Mouse (Mus musculus): ENCODE measurements around the gene Prickle3.
"Not testable (repeated sequence)": the region's sequence is repeated elsewhere in the genome, so short reads cannot be mapped to it uniquely, and the experiment has no call there.

The Prickle3 gene

GRCm38 (mm10) chrX:7672739-7673138 is 15.7 kb downstream of the Prickle3 start:
- no peak for DNase-seq

- DNase-seq, result peak in 1 of 2 experiments; percentile 38
Observed at GRCm38 (mm10) chrX:7673578-7674281, 16.7 kb downstream of the Prickle3 start.

- DNase-seq, result peak in 1 of 2 experiments; percentile 26
Observed at GRCm38 (mm10) chrX:7674284-7675000, 17.4 kb downstream of the Prickle3 start.

- DNase-seq, result no peak
Observed at GRCm38 (mm10) chrX:7675001-7675380, 17.9 kb downstream of the Prickle3 start.

DNA sequence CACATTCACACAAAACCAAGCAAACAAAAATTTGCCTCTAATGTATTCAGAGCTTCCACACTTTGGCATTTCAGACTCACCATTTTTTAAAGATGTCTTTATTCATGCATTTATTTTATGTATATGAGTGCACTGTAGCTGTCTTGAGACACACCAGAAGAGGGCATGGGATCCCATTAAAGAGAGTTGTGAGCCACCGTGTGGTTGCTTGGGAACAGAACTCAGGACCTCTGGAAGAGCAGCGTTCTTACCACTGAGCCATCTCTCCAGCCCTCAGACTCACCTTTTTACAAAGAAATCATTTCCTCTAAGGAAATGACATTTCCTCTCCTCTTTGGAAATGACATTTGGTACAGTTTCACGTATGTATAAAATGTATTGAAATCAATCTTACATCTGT is 21.9 kb downstream of the Prickle3 start:
- DNase-seq, result no peak

GRCm38 (mm10) chrX:7679405-7680056 is 22.5 kb downstream of the Prickle3 start:
- DNase-seq, result peak; percentile 74 to 77

GRCm38 (mm10) chrX:7680057-7680412 is 23.0 kb downstream of the Prickle3 start:
- no peak for DNase-seq

DNA sequence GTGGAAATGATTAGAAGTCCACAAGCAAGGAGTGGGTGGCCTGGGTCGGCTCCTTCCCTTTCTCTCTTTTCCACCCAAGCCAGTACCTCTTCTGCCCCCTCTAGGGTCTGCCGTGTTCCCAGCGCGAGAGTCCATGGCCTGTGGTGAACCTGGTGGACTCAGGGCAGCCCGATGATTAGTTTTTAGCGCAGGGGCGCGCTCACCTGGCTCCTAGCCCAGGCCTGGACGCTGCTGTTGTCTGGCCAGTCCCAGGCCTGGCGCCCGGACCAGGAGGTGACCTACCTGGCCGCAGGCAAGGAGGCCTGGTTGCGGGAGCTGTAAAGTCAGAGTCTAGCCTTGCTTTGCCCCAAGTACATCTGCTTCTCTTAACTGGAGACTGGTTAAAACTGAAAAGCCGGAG is 23.8 kb downstream of the Prickle3 start, which contains the start of gene Magix:
Magix (minus strand) TSS at position 388 of the 400 bp plus-strand sequence.
- DNase-seq, result no peak

- DNase-seq, result no peak
Observed at GRCm38 (mm10) chrX:7688321-7688720, 31.3 kb downstream of the Prickle3 start.

- no peak for DNase-seq
Observed at GRCm38 (mm10) chrX:7690486-7690885, 33.4 kb downstream of the Prickle3 start.

DNA sequence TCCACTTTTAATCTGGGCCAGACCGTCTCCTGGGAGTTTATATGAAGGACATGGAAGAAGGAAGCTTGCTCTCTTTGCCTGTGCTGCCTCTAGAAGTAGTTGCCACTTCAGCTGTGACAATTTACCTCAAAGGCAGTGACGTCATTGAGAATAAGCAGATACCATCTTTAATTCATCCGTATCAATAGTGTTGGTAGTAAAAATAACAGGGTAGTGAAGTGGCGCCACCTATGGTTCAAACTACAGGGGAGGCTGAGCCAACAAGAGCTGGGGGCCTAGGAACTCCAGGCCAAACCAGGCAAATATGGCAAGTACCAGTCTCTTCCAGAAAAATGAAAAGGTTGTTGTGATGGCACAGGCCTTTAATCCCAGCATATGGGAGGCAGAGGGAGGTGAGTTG is 35.8 kb downstream of the Prickle3 start:
- DNase-seq, result no peak

DNA sequence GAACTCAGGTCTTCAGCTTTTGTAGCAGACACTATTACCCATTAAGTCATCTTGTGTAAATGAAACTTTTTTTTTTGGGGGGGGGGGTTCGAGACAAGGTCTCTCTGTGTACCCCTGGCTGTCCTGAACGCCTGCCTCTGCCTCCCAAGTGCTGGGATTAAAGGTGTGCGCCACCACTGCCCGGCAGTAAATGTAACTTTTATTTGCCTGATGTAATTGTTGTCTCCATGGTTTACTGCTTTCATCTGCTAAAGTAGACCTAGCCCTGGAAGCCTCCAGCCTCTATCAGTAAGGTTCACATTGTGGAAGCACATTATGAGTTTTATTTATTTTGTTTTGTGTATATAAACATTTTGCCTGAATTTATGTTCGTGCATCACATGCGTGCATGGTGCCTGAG is 39.5 kb downstream of the Prickle3 start:
- no peak for DNase-seq

DNA sequence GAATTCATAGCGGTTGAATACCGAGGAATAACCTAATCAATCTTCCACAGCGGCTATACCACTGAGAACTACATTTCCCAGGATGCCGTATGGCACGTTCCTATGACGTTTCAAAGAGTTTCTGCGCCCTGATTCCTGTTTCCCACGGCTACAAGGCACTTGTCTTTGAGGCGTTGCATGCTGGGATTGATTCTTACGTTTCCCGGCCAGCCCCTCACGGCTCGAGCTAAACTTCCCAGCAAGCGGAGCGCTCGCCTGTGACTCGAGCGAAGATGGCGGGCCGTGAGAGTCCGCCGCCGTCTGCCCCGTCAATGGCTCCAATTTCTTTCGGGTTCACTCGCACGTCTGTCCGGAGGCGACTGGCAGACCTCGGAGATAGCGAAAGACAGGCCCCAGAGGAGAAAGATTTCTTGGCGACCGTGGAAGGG is 39.9 kb downstream of the Prickle3 start, which contains the start of gene Gpkow:
Gpkow (plus strand) TSS at position 178 of the 428 bp plus-strand sequence.
- DNase-seq, result peak; percentile 70 to 79

DNA sequence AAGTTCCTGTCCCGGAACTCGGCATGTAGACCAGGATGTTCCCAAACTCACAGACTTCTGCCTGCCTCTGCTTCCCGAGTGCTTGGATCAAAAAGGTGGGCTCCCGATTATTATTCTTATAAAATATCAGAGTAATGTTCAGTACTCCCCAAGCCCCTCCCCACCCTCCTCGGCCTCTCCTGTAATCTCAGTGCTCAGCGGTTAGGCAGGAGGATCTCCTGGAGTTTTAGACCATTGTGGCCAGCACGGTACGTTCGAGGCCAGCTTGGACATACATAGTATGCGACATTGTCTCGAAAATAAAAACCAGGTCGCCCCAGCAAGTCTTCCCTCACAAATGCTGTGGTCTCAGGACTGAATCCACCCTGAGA is 56.7 kb downstream of the Prickle3 start:
- not testable (repeated sequence) for DNase-seq

- peak; percentile 80 to 92 for DNase-seq
Observed at GRCm38 (mm10) chrX:7714135-7714899, 57.3 kb downstream of the Prickle3 start, which contains the start of gene Wdr45. Gene Wdr45 (plus strand): TSS chrX:7714333.

GRCm38 (mm10) chrX:7716058-7716457 is 59.0 kb downstream of the Prickle3 start:
- DNase-seq, result not testable (repeated sequence)

Data from thymus, adult 18-20 months (tissue).